Mouse (Mus musculus) frontal cortex, postnatal 10 days (tissue): ENCODE measurements around the gene Tesk2.

Experiments
- DNase-seq, 2 experiments: peaks; one replicate each; pipeline ENCODE4 v3.0.0; 2022; ENCODE audit warnings: low spot score in 2 of 2, mixed read lengths in 1 of 2

Tesk2 gene

DNA sequence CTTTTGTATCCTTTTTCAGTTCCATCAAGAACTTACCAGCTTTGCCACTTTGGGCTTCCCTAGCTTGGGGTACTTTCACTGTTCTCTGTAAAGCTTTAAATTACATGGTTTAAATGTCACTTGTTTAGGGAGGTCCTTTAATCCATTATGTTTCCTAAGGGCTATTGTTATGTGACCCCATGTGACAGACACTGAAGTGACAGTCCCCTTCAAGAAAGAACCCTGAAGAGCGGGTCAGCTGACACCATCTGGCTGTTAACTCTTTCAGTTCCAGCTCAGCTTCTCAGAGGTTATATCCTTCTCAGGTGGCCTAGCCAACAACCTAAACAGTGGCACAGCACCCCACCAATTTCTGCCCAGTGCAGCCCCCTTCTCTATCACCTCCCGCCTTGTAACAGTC is 133.5 kb downstream of the Tesk2 start:
- no peak for DNase-seq
